Mouse (Mus musculus) layer of hippocampus, postnatal 25 days (tissue): ENCODE measurements at regions not wholly inside any gene's neighbourhood (a gene's known extent, or its start where the extent isn't known, plus 50 kb on each side); places are given as distances from the start of the nearest gene placed in this dataset.
A peak's percentile ranks its signal among the peaks of the same experiment; 100 is the strongest.

ENCODE experiments used
- DNase-seq, 2 experiments: peaks; one replicate each; pipeline ENCODE4 v3.0.0; 2022; ENCODE audit warnings: mixed read lengths in 2 of 2, low spot score in 1 of 2; ENCODE audit errors: extremely low spot score in 1 of 2

DNA sequence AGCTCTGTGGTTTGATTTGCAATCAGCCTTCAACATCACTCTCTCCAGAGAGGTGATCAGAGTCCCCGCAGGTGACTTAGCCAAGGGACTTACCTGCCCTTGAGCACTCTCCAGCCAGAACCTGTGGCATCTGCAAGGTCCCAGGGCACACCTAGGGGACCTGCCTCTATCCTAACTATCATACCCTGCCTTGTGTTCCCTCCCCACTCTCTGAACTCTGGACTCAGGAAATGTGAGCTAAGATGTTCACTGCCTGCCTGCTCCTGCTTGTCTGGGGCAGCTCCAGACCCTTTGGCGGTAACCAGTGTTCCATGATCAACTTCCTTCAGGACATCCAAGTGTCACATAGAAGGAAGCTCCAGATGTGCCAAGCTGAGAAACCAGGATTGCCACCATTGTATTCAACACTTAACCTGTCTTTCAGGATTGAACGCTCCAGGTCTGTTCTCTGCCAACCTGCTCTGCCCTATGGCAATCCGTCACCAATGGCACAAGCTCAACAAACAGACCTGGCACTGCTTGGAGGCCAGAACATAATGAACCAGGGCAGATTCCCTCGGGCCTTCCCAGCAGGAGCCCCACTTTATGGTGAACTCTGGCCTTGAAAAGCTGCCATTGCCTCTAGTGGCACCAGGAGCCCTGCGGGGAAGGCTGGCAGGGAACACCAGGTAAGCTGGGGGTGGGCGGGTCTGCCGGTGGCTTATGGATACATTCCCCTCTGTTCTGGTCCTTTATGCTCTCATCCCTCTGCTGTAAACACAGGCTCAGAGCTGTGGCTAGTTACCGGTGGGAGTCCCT, 223.2 kb downstream of the Tle3 start:
- DNase-seq, result no peak

DNA sequence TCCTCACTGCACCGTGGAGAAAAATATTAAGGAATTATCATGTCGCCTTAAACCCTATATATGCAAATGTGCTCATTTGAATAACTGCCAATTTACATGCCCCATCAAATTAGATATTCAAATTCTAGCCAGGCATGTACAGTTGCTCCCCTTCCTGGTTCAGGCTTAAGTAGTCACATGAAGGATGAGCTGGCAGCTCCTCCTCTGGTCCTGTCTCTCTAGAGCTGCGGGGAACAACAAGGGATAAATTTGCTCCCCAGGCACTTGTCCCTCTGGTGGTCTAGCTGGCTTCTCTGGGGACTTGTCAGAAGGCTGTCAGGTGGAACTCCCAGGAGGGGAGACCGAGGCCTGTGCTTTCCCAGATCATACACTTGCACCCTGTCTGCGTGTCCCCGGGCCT, 221.8 kb downstream of the Tle3 start:
- DNase-seq, result no peak

DNA sequence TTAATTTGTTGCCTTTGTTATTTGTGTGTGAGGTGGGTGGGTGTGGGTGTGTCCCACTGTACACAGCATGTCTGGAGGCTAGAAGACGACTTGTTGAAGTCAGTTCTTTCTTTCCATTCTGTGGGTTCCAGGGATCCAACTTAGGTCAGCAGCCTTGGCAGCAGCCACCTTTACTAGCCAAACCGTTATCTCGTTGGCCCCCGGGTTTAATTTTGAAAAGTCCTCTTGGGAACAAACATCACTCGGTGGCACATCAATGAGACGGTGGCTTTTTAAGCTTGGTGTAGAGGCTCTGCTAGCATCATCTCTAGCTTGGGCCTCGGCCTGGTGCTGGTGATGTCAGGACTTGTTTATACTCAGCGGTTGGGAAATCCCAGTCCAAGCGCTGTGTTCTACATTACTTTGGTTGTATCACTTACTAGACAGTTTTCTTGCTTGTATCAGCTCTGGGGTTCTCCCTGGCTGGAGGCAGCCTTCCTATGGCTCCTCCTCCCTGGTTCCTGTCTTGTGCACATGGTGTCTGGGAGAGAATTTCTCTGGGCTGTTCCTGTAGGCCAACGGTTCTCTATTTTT, 217.6 kb downstream of the Tle3 start:
- no peak for DNase-seq

DNA sequence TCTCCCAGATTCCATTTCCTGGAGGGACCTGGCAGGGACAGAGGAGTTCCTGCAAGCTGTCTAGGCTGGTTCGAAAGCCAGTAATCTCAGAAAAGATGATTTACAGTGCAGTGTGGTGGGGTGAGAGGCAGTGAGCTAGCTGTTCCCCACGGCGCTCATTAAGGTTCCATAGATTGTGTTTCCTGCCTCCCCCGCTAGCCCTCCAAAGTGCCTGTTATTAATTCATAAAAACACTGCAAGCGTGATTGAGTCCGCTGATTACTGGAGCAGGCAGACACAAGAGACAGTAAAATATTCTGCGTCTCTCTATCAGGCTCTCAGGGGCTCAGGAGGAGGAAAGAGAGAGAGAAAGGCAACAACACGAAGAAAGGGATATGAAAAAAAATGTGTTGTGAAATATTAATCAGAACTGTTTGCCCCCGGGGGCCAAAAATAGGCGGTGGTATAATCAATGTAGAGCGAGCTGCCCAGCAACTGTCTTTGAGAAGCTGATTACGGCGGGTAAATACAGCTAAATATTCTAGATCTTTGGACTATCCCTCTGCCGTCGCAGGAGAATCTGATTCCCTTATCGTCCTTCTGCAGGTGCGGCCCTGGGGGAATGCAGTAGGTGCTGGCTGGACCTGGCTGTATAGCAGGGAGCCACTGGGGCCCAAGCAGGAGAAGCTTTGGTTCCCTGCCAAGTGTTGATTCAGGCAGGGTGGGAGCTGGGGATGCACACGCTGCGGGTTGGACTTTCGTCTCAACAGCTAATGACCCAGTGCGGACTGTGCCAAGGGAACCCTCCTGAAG, 211.3 kb downstream of the Tle3 start:
- DNase-seq, result no peak

DNA sequence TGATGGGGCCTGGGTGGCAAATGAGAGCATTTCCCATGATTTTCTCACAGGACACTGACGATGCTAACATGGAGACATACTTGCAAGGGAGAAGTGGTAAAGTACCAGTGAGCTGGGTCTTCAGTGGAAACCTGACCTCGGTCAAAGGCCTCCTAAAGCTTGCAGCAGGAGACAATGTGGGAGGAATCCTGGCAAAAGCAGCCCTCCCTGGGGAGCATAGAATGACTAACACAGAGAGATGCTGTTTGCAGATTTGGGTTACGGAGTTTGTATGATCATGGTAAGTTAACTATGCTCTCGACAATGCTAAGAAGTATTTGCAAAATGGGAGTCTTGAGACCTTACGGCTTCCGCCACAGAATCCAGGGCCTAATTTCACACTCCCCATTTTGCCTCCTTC, 208.9 kb downstream of the Tle3 start:
- DNase-seq, result no peak

DNA sequence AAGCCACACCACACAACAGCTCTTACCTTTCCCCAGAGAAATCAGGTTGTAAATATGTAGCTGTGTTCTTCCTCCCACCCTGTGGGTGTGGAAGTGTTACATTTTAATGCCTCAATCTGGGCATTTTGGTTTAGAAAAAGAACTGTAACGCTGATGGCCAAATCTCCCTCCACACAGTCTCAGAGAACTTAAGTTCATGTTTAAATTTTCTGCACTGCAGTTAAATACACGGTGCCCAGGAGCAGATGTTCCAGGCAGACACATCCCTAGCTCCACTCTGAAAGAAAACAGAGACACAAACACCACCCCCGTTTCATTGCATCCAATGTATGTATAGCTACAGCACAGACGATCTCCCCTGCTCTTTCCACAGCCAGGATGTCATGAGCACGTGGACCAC, 206.1 kb downstream of the Tle3 start:
- no peak for DNase-seq

DNA sequence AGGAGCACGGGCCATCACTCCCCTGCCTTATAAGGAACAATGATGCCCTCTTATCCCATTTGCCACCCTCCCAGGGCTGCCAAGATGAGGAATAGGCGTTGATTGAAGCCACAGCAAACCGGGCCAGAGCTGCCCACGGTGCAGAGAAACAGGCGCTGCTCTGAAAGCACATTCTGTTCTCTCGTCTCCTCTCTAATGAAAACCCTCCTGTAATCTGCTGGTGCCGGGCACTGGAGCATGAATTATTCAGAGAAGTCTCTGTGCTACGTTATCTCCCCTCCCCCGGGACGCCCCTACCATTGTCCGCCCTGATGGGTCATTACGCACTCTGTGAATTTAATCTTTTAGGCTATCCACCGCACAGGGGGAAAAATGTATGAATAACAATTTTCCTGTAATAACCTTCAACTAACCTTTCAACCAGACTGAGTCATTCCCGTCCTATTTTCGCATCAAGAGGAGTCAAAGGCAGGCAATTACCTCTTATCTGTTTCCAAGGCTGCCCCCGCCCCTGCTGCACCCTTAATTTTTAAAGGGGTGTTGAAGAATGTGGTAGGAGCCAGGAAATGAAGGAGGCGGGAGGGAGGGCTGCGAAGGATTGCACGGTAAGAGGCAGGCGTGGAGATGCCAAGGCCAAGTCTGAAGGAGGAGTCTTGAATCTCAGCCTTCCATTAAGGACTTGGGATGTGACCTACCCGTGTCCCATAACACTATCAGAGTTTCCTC, 201.6 kb downstream of the Tle3 start:
- DNase-seq, result peak in 1 of 2 experiments; percentile 38

DNA sequence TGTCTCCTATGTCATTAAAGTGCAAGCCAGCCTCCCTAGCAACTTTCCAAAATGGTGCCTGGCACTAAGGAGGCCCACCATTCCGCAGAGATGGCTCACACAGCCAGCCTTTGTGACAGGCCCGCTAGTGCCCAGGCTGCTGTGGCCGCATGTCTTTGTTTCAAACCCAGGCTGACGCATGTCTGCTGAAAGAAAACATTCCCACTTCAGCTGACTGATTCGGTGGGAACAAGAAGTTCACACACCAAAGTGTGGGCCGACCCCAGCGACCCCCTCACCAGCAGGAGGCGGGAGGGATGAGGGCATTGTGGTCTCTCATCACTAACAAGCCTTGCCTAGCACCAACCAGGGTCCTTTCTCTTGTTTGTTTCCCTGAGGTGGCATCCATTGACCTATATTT, 190.9 kb downstream of the Tle3 start:
- DNase-seq, result no peak

DNA sequence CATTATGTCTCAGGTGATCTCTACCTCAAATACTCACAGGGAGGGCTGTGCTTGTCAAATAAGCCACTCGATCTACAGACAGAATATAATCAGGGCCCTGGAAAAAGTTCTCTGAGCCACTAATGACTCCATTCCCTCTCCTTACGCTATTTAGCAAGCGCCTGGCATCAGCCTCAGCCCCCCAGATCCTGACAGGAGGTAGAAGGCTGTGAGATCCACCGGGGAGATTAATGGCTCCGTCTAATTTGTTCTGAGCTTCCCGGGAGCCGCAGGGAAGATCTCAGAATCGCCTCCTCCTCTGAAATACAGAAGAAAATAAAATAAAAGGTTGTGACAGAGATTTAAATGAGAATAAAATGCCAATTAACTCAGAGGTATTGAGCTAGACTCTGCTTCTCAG, 189.4 kb downstream of the Tle3 start:
- no peak for DNase-seq

DNA sequence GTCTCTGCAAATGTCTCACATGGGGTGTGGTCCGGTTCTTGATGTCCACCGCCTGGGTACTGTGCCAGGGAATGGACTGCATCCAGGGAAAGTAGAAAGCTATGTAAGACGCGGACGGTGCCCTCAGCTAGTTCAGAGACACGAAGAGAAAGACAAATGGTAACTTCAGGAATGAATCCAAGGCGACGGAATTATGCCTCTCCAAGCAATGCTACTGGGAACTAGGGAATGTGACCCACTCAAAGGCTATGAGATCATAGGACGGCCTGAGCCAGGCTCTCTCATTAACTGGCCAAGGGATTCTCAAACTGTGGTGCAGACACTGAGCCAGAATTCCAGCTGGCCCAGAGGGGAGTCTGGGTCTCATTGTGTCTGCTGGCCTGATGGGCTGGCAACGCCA, 186.5 kb downstream of the Tle3 start:
- DNase-seq, result no peak

DNA sequence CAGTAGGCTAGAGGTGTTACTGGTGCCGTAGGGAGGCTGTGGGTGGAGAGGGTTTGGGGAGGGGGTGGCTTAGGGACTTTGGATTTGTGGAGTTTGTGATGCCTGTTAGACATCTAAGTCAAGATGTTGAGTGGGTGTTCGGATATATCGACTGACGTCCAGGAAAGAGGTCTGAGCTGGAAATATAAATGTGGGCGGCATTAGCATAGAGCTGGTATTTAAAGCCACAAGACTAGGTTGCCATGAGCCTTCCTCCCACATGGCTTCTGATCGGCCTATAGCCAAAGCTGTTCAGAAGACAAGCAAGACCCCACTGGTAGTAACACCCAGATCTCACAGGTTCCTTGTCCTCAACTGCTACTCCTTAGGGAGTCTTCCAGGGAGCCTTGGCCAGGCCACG, 184.9 kb downstream of the Tle3 start:
- DNase-seq, result no peak

DNA sequence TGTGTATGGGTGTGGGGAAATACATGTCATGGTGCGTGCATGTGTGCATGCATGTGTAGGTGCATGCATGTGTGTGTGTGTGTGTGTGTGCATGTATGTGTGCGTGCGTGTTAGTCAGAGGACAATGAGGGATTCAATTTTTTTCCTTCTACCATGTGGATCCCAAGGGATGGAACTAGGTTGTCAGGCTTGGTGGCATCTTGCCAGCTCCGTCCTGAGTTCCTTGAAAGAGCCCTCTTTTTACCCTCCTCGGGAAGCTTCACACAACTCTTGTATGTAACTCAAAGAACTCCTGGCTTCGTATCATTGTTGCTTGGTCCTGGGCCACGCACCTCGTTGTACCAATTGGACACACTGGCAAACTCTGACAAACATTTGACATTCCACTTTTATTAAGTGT, 183.0 kb downstream of the Tle3 start:
- no peak for DNase-seq

DNA sequence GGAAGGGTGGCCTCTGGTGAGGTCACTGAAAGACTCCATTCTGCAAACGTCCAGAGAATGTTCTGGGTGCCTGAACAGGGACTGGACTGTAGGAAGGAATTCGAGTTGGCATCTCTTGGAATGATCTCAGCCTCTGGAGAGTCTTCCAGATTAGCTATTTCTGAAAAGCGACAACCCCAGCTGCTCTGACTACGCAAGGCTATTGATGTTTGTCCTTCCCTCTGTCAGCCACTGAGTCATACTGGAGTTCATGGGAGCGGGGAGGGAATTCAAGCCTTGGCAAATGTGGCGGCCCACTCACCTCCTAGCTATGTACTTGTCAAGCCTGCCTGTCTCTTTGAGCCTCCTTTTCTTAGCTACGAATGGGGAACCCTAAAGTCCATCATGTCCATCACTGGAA, 182.4 kb downstream of the Tle3 start:
- no peak for DNase-seq

DNA sequence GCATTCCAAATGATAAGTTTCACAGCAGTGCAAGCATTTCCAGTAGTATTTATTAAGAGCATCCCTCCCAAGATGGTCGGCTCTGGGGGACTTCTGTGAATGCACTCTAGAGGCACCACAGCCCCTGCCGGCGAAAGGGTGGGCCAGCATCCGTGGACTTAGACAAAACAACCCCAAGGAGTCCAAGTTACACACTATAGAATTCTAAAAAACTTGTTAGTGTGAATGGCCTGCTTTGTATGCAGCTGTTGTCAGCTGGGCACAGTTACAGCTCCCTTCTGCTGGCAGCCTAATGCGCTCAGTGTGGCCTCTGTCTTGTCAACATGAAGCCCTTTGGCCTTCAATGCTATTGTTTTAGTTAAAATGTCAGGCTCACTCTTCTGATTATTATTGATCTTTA, 181.5 kb downstream of the Tle3 start:
- no peak for DNase-seq

DNA sequence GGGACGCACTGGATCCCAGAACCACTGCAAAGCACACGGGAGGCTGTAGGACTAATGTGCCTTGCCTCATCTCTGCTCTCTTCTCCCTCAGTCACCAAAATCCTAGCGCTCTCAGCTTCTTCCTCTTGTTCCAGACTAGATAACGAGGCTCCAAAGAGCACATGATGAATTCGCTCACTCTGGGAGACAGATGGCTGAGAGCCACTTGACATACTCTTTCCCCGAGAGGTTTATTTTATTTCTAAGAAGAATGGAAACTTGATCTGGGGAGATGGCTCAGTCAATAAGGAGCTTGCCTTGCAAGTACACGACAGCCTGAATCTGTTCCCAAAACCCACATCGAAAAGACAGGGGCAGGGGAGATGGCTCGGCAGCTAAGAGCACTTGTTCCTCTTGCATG, 179.2 kb downstream of the Tle3 start:
- no peak for DNase-seq

DNA sequence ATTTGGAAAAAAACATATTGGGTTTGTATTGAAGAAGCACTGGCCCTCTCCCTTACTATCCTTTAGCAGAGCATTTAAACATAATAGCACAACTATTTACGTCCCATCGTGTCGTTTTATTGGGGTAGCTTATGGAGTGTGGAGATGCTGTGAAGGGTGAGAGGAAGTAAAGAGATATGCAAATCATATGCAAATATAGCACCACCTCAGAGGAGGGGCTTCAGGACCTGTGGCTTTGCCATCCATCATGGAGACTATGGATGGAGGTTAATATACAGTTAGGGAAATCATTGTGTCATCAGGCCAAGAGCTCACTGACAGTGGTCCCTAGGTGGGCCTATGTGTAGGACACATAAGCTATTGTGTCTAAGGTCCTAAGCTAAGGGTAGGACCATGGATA, 178.2 kb downstream of the Tle3 start:
- no peak for DNase-seq

DNA sequence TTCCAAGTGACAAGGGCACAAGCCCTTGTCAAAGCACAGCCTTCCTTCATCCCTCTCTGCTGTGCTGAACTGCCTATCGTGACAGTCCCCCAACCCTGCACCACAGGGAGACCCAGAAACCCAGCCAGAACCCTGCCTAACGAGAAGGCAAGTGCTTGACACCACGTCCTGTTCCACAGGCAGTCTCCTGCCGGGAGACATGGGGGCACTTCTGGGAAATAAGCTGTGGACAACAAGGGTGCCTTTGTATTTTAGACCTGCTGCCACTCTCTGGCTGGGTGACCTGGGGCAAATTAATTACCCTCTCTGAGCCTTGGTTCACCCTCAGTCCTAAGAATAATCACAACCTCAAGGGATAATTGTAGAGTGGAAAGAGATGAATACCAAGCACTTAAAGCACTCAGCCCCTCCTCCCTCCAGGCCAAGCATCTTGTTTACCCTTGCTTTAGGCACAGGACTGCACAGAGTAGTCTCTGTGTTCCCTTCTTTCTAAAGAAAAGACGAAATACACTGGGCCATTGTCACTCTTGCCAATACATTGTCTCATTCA, 177.6 kb downstream of the Tle3 start:
- DNase-seq, result no peak

DNA sequence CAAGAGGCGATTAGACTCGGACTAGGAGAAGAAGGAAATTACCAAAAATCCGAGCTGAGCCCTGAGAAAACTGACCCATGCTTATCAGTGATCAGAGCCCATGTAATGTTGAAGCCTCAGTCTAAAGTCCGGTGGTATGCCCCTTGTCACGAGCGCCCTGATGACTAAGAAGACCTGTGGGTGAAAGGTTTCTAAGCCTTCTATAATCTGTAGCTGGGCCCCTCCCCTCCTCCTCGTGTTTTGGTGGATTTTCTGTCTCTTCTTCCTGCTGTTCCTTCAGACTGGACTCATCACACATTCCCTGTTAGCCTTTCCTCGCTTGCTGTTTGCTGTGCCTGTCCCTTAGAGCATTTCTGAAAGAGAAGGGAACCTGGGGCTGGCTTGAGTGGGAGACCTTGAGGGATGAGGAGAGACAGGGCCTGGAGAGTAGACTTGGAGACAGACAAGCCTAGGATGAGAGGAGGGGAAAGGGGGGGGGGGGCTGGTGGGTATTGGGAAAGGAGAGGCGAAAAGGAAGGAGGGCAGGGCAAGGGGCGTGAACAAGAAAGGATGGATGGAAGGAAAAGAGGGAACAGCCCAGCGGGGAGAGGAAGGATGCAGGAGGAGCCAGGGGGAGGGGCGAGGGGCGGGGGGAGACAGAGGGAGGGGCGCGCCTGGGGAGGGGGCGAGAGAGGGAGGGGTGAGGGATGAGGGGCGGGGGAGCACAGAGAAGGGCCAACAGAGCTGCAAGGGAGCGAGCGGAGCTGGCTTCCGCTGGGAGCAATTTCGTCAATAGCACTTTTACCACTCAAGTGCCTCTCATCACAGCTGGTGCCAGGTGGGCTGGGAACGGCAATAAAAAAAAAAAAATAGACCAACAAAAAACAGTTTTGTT, 165.4 kb downstream of the Tle3 start:
- no peak for DNase-seq

DNA sequence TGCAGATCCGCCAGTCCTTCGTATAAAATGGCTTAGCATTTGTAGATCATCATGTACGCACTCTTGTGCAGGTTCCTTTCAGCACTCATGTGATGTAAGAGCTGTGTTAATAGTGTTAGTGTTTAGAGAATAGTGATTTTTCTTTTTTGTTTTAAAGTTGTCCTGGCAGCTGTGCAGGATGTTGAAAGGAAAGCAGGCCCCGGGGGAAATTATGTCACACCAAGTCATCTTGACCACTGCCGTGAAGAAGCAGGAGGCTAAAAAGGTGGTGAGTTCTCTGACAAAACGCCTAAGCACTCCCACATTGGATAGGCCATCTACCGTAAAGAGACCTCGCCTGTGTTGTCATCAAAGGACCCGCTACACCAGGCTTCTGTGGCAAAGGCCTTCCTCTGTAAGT, 161.1 kb downstream of the Tle3 start:
- DNase-seq, result no peak
